Mouse (Mus musculus) heart, adult 2 months (tissue): ENCODE data around the gene Slc39a11. TPM values are rescaled to one million over a fixed set of nuclear protein-coding genes. Genes with fewer than 3 reads are reported as not detected.
A peak's percentile ranks its signal among the peaks of the same experiment; 100 is the strongest.

ENCODE experiments used
- DNase-seq, 2 experiments: peaks; one replicate each; pipeline ENCODE4 v3.0.0; 2021
- H3K27ac ChIP-seq: fragments of 200-600 bp; 2 replicates; pipeline ENCODE4 v1.8.1; 2022
- H3K27me3 ChIP-seq: fragments of 200-500 bp; 2 replicates; pipeline ENCODE4 v1.6.1; 2012; ENCODE audit warnings: mild to moderate bottlenecking, low read length, inconsistent platforms, mixed read lengths; ENCODE audit not compliant: control insufficient read depth, insufficient read depth
- H3K36me3 ChIP-seq: fragments of 200-500 bp; 2 replicates; pipeline ENCODE4 v1.6.1; 2012; ENCODE audit warnings: low read length, inconsistent platforms; ENCODE audit not compliant: control insufficient read depth, insufficient read depth
- H3K4me1 ChIP-seq: fragments of 200-500 bp; 2 replicates; pipeline ENCODE4 v1.6.1; 2011; ENCODE audit warnings: low read length; ENCODE audit not compliant: control insufficient read depth, insufficient read depth
- H3K4me3 ChIP-seq: fragments of 200-600 bp; 2 replicates; pipeline ENCODE4 v1.8.1; 2022
- H3K79me2 ChIP-seq: fragments of 200-500 bp; replicated peaks from 2 replicates; pipeline ENCODE4 v1.6.1; 2012; ENCODE audit warnings: mild to moderate bottlenecking, inconsistent platforms, low read length, moderate library complexity, mixed read lengths; ENCODE audit not compliant: control insufficient read depth, insufficient read depth
- H3K9ac ChIP-seq: fragments of 200-500 bp; 2 replicates; pipeline ENCODE4 v1.6.1; 2012; ENCODE audit warnings: low read depth, mild to moderate bottlenecking, control low read depth, inconsistent platforms, low read length, mixed read lengths
- CTCF ChIP-seq: fragments of 200-600 bp; IDR thresholded peaks from 2 replicates; pipeline ENCODE4 v1.8.1; 2022; ENCODE audit warnings: antibody characterized with exemption, mild to moderate bottlenecking, moderate library complexity
- EP300 ChIP-seq: fragments of 200-500 bp; IDR thresholded peaks from 2 replicates; pipeline ENCODE4 v1.6.1; 2011; ENCODE audit warnings: low read depth, low read length, control low read depth; ENCODE audit not compliant: insufficient read depth
- POLR2A ChIP-seq: fragments of 200-500 bp; IDR thresholded peaks from 2 replicates; pipeline ENCODE4 v1.6.1; 2011; ENCODE audit warnings: mild to moderate bottlenecking, low read depth, low read length, control low read depth; ENCODE audit not compliant: insufficient read depth
- WGBS: fragments of 180-500 bp; shearing (Covaris S2); methylation state at CpG from one replicate; pipeline ENCODE4 v1.1.7; 2018; 5-methylcytosine and 5-hydroxymethylcytosine counted together
- intact Hi-C: fragments of 180-260 bp; cut with DNase I; formaldehyde crosslinking; loops from one replicate; pipeline ENCODE4 v1.15.1; 2025
- polyA plus RNA-seq: library from polyadenylated mRNA; depleted of rRNA; stranded (reverse); fragments of >200 nt; gene quantifications from 2 replicates; pipeline ENCODE4 v1.2.3, GENCODE M21; 2012
- total RNA-seq, 2 experiments: library from RNA; stranded (reverse); gene quantifications; 2 replicates each; pipeline ENCODE4 v1.2.3; 2021

Gene Slc39a11
- total and polyA plus RNA-seq, 3 experiments = 2.6 to 5.6 (median 2.7) TPM

DNA sequence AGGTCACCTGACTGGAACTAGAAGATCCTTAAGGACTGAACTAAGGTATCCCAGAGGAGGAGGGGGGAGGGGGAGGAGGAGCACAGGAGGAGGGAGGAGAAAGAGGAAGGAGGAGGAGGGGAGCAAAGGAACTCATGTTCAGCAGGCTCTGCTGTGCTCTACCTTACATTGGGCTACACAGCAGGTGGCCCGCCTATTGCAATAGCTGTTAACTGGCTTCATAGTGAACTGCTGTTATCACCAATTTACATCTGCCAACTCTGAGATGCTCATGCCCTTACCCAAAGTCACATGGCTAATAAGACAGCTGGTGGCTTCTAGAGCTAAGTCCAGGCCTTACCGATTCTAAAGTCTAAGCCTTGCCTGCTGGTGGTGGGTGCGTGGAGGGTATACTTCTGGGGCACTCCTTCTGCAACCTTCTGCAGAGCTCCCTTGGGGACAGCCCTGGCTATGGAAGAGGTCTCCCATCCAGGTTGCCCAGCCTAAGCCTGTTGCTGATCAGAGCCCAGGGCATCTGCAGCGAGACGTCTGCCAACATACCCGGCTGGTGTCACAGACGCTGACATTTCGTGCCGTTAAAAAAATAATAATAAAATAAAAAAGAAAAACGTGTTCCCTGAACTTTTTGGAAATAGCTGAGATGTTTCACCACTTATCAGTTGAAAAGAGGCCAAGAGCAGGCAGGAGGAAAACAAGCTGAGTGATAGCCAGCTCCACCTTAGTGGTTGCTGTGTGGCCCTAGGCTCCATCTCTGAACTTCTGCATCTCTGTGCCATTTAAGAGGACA is 289.6 kb downstream of the Slc39a11 start:
- H3K9ac ChIP-seq = no peak overlapping the region
- H3K79me2 ChIP-seq = no peaks in the 10 kb centered on the region
- no peaks in the 10 kb centered on the region for H3K36me3 ChIP-seq
- no peak overlapping the region for H3K4me3 ChIP-seq
- no peaks in the 10 kb centered on the region for H3K4me1 ChIP-seq
- H3K27ac ChIP-seq = no peak overlapping the region
- no peak for TF ChIP-seq POLR2A
- TF ChIP-seq CTCF = no peak
- no peak for TF ChIP-seq EP300
- DNase-seq = no peak
- no peaks in the 10 kb centered on the region for H3K27me3 ChIP-seq
- intact Hi-C loops = no loop called here
- 81% methylated on average over 10 of the region's 10 CpGs for WGBS

DNA sequence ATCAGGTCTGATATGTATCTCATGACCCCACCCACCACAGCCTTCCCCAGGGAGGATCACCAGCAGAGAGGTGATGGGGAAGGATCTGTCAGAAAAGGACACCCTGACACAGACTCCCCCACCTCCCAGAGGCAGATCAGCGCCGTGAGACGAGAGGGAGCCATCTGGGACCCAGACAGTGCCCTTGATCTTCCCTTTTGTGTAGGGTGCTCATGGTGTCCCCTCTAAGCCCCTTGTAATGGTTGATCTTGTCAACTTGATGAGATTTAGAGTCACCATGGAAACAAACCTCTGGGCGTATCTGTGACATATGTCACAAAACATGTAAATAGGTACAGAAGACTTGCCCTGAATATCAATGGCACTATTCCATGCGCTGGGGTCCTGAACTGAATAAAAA is 293.9 kb downstream of the Slc39a11 start:
- Histone ChIP-seq H3K79me2 (no peaks in the 10 kb centered on the region), H3K9ac (no peak overlapping the region), H3K4me3 (no peak overlapping the region), H3K27me3 (no peaks in the 10 kb centered on the region), H3K36me3 (no peaks in the 10 kb centered on the region), H3K27ac (no peak overlapping the region), H3K4me1 (no peaks in the 10 kb centered on the region)
- intact Hi-C loops = no loop called here
- DNase-seq = no peak
- no peak for TF ChIP-seq EP300
- TF ChIP-seq CTCF = no peak
- TF ChIP-seq POLR2A = no peak
- WGBS = 84% methylated on average over 5 of the region's 5 CpGs

DNA sequence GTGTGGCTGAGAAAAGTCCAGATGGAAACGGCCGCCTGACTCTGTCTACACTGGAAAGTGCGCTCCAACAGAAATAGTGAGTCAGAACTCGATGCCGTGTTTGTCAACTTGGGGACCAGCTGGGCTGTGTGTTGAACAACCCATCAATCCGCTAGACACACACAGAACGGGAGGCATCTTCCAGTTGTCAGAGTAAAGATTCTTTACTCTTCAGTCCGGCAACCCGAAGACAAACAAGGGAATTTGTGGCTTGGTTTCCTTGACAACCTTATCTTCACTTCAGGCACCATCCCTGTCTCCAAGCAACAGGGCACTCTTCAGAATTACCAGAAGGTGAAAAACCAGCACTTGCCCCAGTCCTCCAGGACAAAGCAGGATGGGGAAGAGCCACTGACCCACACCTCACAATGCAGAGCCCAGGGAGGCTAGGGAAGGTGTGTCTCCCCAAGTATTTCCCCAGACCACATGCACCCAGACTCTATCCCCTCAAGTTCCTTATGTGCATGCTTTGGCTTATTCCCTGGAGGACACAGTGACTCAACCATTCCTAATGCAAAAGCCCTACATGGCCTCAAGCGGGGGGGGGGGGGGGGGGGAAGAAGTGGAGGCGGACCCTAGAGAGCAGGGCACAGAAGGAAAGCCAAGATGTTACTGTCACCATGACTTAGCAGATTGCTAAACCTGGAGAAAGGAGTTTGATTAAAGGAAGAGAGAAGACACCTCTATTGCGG is 297.6 kb downstream of the Slc39a11 start:
- no peak for TF ChIP-seq CTCF
- no peak for TF ChIP-seq POLR2A
- TF ChIP-seq EP300 = no peak
- no peak for DNase-seq
- H3K9ac ChIP-seq = no peak overlapping the region
- H3K4me3 ChIP-seq = no peak overlapping the region
- intact Hi-C loops = no loop called here
- H3K36me3 ChIP-seq = no peaks in the 10 kb centered on the region
- 46% methylated on average over 12 of the region's 12 CpGs for WGBS
- H3K79me2 ChIP-seq = no peaks in the 10 kb centered on the region
- no peak overlapping the region for H3K27ac ChIP-seq
- H3K27me3 ChIP-seq = no peaks in the 10 kb centered on the region
- H3K4me1 ChIP-seq = no peaks in the 10 kb centered on the region

DNA sequence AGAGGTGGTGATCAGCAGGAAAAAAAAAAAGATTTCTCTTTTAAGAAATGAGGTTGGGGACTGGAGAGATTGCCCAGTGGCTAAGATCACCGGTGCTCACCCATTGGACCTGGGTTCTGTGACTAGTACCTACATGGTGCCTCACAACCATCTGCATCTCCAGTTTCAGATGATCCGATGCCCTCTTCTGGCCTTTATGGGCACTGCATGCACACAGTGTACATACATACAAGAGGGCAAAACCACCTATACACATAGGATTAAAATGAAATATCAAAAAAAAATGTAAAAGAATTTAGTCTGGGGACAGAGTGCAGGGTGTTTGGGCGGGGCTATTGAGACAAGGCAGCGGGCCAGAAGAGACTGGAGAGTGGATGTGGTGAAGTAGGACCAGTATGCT is 299.3 kb downstream of the Slc39a11 start:
- no peak for DNase-seq
- WGBS = 92% methylated on average over 4 of the region's 4 CpGs
- intact Hi-C loops = no loop called here
- TF ChIP-seq POLR2A = no peak
- no peak for TF ChIP-seq CTCF
- TF ChIP-seq EP300 = no peak
- no peaks in the 10 kb centered on the region for H3K4me1 ChIP-seq
- no peak overlapping the region for H3K27ac ChIP-seq
- no peak overlapping the region for H3K9ac ChIP-seq
- H3K27me3 ChIP-seq = no peaks in the 10 kb centered on the region
- H3K79me2 ChIP-seq = no peaks in the 10 kb centered on the region
- no peak overlapping the region for H3K4me3 ChIP-seq
- no peaks in the 10 kb centered on the region for H3K36me3 ChIP-seq

DNA sequence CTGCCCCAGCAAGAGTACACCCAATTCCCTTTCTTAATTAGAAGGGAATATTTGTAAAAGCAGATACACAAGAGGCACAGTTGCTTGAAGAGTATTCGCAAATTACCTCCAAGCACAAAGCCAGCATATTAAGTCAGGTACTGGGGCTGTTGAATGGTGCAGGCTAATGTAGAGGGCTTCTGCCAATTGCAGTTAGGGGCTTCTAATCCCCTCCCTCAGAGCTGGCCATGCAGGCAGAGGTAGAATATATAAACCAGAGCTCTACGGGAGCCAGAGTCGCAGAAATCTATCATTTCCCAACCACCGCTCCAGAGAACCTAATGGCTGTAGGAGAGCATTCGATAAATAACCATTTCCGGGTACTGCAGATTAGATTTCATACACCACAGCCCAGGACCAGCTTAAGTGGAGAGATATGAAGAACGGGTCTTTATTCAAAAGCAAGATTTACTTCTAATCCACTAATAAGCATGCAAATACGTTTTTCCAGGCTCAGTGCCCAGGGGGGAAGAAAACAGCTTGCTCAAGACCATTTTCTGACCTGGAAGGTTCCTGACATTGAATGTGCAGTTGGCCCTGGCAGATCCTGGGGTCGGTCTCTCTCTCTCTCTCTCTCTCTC is 302.9 kb downstream of the Slc39a11 start:
- H3K4me1 ChIP-seq = no peaks in the 10 kb centered on the region
- H3K27ac ChIP-seq = no peak overlapping the region
- intact Hi-C loops = no loop called here
- no peaks in the 10 kb centered on the region for H3K27me3 ChIP-seq
- 75% methylated on average over 9 of the region's 9 CpGs for WGBS
- H3K79me2 ChIP-seq = no peaks in the 10 kb centered on the region
- H3K36me3 ChIP-seq = no peaks in the 10 kb centered on the region
- DNase-seq = no peak
- no peak overlapping the region for H3K9ac ChIP-seq
- TF ChIP-seq CTCF = no peak
- TF ChIP-seq EP300 = no peak
- no peak for TF ChIP-seq POLR2A
- H3K4me3 ChIP-seq = no peak overlapping the region

DNA sequence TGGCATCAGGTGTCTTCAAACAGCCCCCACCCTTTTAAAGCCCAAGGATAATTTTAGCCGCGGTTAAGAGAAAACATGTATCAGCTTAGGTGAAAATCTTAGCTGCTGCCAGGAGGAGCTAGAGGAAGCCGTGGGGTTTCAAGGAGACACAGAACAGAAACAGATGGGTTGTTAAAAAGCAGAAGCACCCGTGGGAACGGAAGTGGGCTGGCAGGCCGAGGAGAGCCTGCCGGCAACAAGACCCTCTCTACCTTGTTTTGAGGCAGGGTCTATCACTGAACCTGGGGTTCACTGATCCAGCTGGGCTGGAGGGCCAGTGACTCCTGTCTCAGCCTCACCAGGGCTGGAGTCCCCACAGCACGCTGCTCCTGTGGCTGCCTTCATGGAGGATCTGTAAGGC is 310.1 kb downstream of the Slc39a11 start:
- TF ChIP-seq POLR2A (no peak), EP300 (no peak), CTCF (no peak)
- H3K4me3 ChIP-seq = no peak overlapping the region
- H3K79me2 ChIP-seq = no peaks in the 10 kb centered on the region
- no peaks in the 10 kb centered on the region for H3K4me1 ChIP-seq
- H3K27me3 ChIP-seq = no peaks in the 10 kb centered on the region
- 80% methylated on average over 8 of the region's 8 CpGs for WGBS
- H3K9ac ChIP-seq = no peak overlapping the region
- intact Hi-C loops = no loop called here
- peak in 1 of 2 experiments; percentile 6 for DNase-seq
- no peaks in the 10 kb centered on the region for H3K36me3 ChIP-seq
- no peak overlapping the region for H3K27ac ChIP-seq
